Mouse (Mus musculus) spleen, postnatal 4 days (tissue): Measurements from ENCODE around the gene Zfp292.
A peak's percentile ranks its signal among the peaks of the same experiment; 100 is the strongest.

Experiments used
- DNase-seq, 2 experiments: peaks; one replicate each; pipeline ENCODE4 v3.0.0; 2022; ENCODE audit warnings: low spot score in 2 of 2

Gene Zfp292

DNA sequence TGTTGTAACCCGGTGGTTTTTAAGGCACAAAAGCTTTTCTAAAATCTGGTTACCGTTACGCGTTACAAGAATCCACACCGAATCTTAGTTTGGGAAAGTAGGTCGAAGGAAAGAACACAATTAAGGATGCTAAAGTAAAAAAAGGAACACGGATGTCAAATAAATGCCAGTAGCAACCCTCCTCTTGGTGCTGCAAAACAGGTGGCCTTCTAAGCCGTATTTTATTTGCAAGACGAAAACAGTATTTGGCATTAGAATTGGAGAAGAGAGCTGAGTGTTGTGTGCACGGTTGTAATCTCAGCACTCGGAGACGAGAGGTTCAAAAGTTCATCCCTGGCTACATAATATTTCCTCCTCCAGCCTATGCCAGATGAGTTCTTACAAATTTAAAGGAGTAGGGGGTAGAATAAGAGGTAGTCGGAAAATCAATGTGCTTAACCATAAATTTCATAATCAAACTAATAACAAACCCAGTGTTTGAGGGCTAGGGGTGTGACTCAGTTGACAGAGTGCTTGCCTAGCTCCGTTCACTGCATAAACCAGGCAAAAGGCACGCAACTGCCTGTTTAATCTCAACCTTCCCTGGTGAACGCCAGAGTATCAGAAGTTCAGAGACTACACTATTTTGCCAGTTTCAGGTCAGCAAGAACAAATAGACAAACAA is 738 bp upstream of the Zfp292 start:
- DNase-seq, result no peak

GRCm38 (mm10) chr4:34882291-34882769 is 430 bp downstream of the Zfp292 start:
- DNase-seq, result peak; percentile 57 to 78

- no peak for DNase-seq
These were observed 909 bp downstream of the Zfp292 start for GRCm38 (mm10) chr4:34881851-34882250.

GRCm38 (mm10) chr4:34880921-34881650 is 1.7 kb downstream of the Zfp292 start:
- DNase-seq, result no peak

GRCm38 (mm10) chr4:34874234-34874633 is 8.5 kb downstream of the Zfp292 start:
- DNase-seq, result no peak

DNA sequence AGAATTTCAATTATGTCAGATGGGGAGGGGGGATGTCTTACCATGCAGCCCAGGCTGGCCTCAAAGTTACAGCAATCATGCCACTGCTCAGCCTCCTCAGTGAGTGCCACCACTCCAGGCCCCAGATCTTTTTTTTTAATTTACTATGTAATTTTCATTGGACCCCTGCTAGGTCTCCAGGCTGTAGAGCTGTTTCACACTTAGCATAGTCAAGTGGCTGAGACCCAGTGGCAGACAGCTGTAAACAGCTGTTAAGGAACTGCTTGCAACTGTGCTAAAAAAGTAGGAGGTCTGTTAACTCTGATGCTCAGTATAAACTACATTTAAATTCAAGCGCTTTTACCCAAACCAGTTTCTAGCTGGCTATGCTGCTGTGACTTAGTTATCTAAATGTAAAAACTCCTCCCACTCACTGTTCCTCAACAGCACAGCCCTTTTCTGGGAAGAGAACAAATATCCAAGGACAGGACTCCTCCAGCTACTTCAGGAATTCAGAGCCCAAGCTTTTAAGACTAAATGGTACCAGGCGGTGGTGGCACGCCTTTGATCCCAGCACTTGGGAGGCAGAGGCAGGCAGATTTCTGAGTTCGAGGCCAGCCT is 9.8 kb downstream of the Zfp292 start:
- no peak for DNase-seq

GRCm38 (mm10) chr4:34869813-34870212 is 12.9 kb downstream of the Zfp292 start:
- no peak for DNase-seq

- no peak for DNase-seq
These were observed 21.3 kb downstream of the Zfp292 start for GRCm38 (mm10) chr4:34861438-34861837.

- DNase-seq, result no peak
These were observed 23.3 kb downstream of the Zfp292 start for GRCm38 (mm10) chr4:34859416-34859815.

DNA sequence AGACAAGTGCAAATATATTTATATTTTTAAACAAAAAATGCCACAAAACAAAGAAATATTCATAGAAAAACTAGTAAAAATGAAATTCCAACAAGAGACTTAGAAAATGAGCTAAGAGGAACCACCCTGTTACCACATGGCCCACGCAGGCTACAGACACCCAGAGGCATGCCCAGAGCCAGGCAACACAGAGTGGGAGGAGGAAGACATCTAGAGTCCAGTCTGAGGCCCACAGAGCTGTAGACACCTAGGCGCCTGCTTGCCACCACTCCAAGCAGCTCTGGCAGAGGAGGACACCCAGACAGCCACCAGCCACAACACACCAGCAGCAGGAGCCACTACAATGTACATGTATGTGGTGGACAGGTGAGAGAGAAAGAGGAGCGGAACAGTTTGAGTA is 23.9 kb downstream of the Zfp292 start:
- no peak for DNase-seq

- DNase-seq, result no peak
These were observed 26.8 kb downstream of the Zfp292 start for GRCm38 (mm10) chr4:34855966-34856365.

GRCm38 (mm10) chr4:34852051-34852450 is 30.7 kb downstream of the Zfp292 start:
- no peak for DNase-seq

DNA sequence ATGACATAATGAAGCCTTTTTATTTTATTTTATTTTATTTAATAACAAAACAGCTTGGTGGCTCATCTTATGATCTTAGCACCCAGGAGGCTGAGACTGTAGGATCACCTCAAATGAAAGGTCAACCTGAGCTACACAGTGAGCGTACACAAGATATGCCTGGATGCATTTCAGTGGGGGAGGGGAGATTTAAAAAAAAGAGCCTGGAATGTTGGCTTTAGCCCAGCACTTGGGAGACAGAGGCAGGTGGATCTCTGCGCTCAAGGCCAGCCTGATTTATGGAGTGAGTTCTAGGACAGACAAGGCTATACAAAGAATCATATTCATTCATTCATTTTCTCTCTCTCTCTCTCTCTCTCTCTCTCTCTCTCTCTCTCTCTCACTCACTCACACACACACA is 32.6 kb downstream of the Zfp292 start:
- DNase-seq, result no peak

- DNase-seq, result no peak
These were observed 35.0 kb downstream of the Zfp292 start for GRCm38 (mm10) chr4:34847679-34848309.

DNA sequence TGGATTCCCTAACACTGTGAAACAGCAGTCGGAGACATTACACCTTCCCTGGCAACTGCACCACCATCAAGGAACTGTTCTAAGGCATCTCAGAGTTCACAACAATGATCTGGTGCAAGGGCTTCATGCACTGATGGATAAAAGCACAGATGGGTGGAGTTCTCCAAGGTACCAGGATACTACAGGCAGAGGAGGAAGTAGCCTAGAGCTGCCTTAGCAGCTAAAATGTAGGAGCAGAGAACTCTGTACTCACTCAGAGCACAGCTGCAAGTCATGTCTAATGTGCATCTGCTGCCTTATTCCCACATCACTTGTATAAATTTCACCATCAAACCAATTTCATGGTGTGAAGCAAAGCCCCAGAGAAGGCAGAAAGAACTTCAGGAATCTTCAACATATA is 38.9 kb downstream of the Zfp292 start:
- no peak for DNase-seq

DNA sequence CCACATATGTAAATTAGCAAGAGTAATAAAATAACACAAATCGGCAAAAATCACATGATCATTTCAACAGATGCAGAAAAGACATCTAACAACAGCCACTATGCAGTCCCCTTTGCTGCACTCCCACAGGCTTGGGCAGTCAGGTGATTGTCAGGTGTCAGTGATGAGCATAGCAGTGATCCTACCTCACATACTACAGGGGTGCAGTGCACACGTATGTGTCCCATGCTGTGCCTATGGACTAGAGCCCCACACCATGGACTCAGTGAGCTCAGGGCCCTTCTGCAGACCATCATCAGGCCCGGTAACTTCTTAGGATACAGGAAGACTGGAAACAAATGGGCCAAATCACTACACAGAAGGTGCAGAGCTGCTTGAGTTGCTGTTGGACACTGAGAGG is 39.9 kb downstream of the Zfp292 start:
- no peak for DNase-seq

DNA sequence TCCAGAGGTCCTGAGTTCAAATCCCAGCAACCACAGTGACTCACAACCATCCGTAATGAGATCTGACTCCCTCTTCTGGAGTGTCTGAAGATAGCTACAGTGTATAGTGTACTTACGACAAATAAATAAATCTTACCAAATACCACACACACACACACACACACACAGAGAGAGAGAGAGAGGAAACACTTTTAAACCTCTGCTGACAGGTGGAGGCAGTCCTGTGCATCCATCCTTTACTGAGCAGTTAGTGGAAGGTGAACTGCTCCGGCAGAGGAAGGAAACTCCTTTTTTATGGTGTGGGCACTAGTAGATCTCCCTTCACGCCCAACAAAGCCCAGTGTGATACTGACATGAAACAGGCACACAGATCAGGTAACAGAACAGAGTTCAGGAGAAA is 51.3 kb downstream of the Zfp292 start:
- no peak for DNase-seq

DNA sequence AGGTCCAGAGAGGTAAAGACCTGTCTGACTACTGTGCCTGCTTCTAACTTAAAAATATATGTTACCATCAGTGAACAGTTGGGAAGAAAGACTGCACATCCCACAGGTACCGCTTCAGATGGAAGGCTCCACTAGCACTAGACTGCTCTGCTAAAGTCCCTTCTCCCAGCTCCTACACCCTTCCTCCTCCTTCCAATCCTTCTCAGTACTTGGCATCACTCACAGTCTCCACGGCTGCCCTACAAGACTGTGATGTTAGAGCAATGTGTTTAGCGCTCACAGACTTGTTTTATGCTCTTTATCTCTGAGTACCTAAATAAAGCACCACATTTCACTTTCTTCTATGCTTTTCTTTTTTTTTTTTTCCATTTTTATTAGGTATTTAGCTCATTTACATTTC is 53.3 kb downstream of the Zfp292 start:
- no peak for DNase-seq

- DNase-seq, result no peak
These were observed 58.9 kb downstream of the Zfp292 start for GRCm38 (mm10) chr4:34823901-34824300.

DNA sequence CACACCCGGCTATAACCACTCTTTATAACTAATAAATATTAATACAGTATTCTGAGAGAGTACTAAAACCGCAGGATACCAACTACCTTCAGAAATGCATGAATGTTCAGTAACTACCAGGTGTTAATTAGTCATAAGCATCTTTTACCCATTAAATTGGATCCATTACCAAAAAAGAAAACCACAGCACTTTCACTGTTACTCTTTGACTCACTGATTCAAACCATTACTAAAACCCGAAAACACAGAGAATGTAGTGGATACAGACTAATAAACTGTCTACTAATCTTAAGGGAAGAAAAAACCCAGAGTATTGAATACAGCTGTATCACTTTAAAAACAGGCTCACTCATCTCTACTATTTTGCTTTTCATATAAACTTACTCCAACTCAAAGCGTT is 62.9 kb downstream of the Zfp292 start:
- no peak for DNase-seq

DNA sequence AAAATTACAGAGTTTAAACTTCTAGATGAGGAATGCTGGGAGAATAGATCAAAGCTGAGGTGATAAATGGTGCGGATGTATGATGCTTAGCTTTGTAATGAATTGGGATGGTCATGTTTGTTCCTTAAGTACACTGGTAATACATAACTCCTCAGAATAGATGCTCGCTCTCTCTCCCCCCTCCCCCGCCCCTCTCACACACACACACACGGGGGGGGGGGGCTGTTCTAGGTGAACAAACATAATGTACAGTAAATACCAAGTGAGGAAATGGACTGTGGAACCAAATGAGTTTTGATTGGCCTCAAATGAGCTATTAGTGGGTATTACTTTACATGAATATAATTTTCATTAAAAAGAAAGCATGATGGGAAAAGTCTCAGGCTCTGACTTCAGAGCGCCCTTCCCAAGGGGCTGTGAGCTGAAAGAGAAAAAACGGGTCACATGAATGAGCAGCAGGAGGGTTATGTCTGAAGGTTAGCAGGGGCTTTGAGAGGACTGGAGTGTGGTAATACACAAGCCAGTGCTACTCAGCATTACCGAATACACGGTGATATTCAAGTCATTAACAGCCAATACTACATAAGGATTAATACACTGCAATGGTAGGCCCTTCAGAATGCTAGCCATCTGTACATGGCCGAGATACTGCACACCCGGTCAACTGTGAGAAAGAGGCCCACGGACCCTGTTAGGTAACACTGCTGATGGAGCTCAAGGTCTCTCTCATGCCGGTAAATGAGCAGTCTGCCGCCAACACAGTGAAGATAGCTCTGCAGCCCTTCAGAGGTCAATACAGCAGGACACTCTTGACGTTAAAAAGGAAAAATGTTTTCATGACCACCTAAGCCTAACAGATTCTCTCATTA is 81.4 kb downstream of the Zfp292 start:
- DNase-seq, result no peak

GRCm38 (mm10) chr4:34798005-34798404 is 84.8 kb downstream of the Zfp292 start:
- DNase-seq, result no peak
